Mouse (Mus musculus) Patski (cell line): Measurements from ENCODE around the gene Bst2. TPM values are rescaled to one million over a fixed set of nuclear protein-coding genes. Genes with fewer than 3 reads are reported as not detected.
"Not testable (repeated sequence)": the region's sequence is repeated elsewhere in the genome, so short reads cannot be mapped to it uniquely, and the experiment has no call there.

Source experiments
- ATAC-seq: fragments of 100-300 bp; one replicate; pipeline ENCODE4 v1.8.0; 2021
- CTCF ChIA-PET: fragments of 350-600 bp; sonication (Branson Sonifier 250); formaldehyde crosslinking; loops from one replicate; lab custom pipeline; 2022; ENCODE audit warnings: inconsistent platforms; lab: Charles Lee
- POLR2A ChIA-PET: fragments of 350-600 bp; sonication (Branson Sonifier 250); formaldehyde crosslinking; loops from one replicate; lab custom pipeline; 2022; ENCODE audit warnings: antibody characterized with exemption, inconsistent platforms; lab: Charles Lee
- DNase-seq: peaks from one replicate; pipeline ENCODE4 v3.0.0-alpha.2; 2011; ENCODE audit warnings: low read depth, low spot score
- H3K27me3 ChIP-seq: fragments of 371-371 bp; one replicate; pipeline ENCODE4 v1.5.1; 2021
- CTCF ChIP-seq: fragments of 100-300 bp; IDR thresholded peaks from one replicate; pipeline ENCODE4 v1.5.1; 2021
- in situ Hi-C: fragments of 300-500 bp; cut with MboI; formaldehyde crosslinking; loops from 3 replicates; pipeline ENCODE4 v1.11.1; 2018; ENCODE audit warnings: low pct_unique_long_range_greater_than_20kb, mixed read lengths
- polyA plus RNA-seq: library from polyadenylated mRNA; unstranded; gene quantifications from one replicate; pipeline ENCODE4 v1.2.3, GENCODE M21; 2021

The Bst2 gene
- polyA plus RNA-seq, 1 experiment from 2014 or later = 141 TPM

DNA sequence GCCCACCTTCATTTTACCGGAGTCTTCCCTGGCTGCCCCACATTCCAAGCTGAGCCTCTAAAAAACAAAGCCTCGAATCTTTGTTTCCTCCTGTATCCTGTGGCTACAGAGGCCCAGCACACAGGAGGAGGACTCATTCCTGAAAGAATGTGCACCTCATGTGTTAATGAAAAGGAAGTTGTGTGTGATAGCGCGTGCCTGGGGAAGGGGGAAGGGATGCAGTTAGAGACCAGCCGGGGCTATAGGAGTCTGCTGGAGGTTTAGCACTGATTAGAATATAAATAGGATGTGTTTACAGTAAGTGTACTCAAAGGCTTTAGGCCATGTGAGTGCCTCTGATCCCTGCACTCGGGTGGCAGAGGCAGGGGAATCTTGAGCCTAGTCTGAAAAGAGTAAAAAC lies 11.0 kb downstream of the Bst2 start:
- in situ Hi-C loops = no loop called here
- TF ChIP-seq CTCF = no peak
- H3K27me3 ChIP-seq = no peaks in the 10 kb centered on the region
- no peak for ATAC-seq
- DNase-seq = no peak
- ChIA-PET POLR2A (interaction anchor here (0.6 to 0.7 kb wide), 2 partner anchors 62 to 180 kb away, joined by 3 read pairs; no protein-coding TSS in a partner anchor), CTCF (no interaction called here)

DNA sequence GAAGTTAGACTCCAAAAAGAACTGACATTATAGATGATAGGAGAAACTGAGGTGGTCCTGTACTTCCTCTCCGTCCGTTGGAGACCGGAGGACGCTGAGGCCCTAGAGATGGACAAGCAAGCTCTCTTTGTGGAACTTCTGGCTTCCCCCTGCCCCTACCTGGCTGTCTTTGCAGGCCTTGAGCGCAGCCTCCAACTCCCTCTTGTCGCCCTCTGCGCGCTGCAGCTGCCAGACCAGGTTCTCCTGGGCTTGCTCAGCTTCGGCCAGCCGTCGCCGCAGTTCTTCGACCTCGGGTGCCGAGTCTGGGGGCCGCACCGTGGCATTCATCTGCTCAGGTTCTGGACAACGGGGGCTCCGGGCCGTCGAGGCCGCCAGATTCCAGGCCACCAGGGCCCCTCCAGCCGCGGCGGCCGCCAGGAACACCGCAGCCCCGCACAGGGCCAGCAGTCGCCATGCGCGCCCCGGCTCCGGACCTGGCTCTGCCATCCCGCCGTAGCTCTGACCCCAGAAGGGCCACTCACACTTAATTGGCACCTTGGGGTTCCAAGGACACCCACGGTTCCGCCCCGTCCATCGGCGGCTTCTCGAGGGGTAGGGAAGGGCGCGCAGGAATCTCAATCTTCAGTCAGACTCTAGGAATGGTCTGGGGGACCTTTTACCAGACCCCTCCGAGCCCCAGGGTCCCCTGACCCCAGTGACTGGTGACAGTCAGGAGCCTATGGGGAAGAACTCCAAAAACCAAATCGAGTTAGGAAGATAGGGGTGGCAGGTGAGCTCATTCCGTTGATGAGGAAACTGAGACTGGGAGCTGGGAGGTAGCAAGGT lies 11.8 kb downstream of the Bst2 start, which contains the start of gene Ccdc194:
Ccdc194 (minus strand) TSS at position 486 of the 825 bp plus-strand sequence.
- in situ Hi-C loops = no loop called here
- no peak for TF ChIP-seq CTCF
- DNase-seq = no peak
- ChIA-PET CTCF (interaction anchor here (1.1 kb wide), 1 partner anchor 30 kb away, joined by 3 read pairs; no protein-coding TSS in a partner anchor), POLR2A (interaction anchor here (0.7 kb wide), 2 partner anchors 37 to 63 kb away, joined by 3 read pairs; partner anchors contain the start of gene Gtpbp3)
- H3K27me3 ChIP-seq = no peaks in the 10 kb centered on the region
- ATAC-seq = no peak

DNA sequence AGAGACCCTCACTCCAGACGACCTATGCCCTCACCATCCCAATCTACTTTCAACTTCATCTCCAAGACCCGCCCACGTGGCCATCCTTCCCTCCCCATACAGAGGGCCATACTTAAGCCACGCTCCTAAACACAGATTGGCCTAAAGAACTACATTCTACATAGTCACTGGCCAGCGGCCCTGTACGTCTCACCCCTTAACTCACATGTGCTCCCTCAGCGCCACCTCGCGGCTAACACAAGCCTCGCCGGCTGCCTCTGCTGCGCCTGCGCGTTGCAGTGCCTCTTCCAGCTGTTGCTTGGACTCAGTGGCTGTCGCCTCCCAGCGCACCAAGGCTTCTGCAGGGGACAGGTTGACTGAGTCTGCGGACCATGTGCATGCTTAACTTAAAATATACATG lies 15.6 kb downstream of the Bst2 start:
- ATAC-seq (peak; percentile 96), DNase-seq (peak; percentile 66)
- H3K27me3 ChIP-seq = no peaks in the 10 kb centered on the region
- ChIA-PET POLR2A (no interaction called here), CTCF (interaction anchor here (1.1 to 3.8 kb wide), 7 partner anchors 9 to 130 kb away, joined by 3 to 29 read pairs (median 11); partner anchors contain the start of gene Mrpl34)
- TF ChIP-seq CTCF = peak; percentile 99
- in situ Hi-C loops = loop anchor here (5.0 kb wide), 2 partner anchors 34 to 79 kb away; partner anchors contain the start of genes Ano8 and Gtpbp3

- ChIA-PET POLR2A (interaction anchor here (0.7 to 0.8 kb wide), 2 partner anchors 23 to 30 kb away, joined by 4 read pairs; no protein-coding TSS in a partner anchor), CTCF (interaction anchor here (0.6 to 3.8 kb wide), 17 partner anchors 11 to 76 kb away, joined by 3 to 29 read pairs (median 5); partner anchors contain the start of genes Ano8, Dda1, Mrpl34 and Slc27a1)
- ATAC-seq, H3K27me3 ChIP-seq, DNase-seq, in situ Hi-C loops: not testable (repeated sequence)
- TF ChIP-seq CTCF = peak; percentile 44
Measured at GRCm38 (mm10) chr8:71519037-71519825, 18.0 kb downstream of the Bst2 start.

- in situ Hi-C loops = no loop called here
- DNase-seq (no peak), ATAC-seq (no peak)
- ChIA-PET POLR2A (interaction anchor here (0.7 kb wide), 1 partner anchor 20 kb away, joined by 3 read pairs; no protein-coding TSS in a partner anchor), CTCF (interaction anchor here (0.6 kb wide), 1 partner anchor 23 kb away, joined by 3 read pairs; no protein-coding TSS in a partner anchor)
- no peaks in the 10 kb centered on the region for H3K27me3 ChIP-seq
- TF ChIP-seq CTCF = no peak
Measured at GRCm38 (mm10) chr8:71516786-71517185, 20.5 kb downstream of the Bst2 start.

DNA sequence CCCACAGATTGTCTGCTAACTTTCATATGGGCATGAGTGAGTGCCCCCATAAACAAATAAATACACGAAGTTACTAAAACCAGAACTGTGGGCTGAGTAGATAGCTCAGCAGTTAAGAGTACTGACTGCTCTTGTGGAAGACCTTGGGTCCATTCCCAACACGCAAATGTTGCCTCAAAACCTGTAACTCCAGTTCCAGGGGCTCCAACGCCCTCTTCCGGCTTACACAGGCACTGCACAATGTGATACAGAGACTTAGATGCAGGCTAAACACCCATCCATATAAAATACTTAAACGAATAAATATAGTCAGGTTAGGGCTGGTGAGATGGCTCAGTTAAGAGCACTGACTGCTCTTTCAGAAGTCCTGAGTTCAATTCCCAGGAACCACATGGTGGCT lies 22.2 kb downstream of the Bst2 start:
- TF ChIP-seq CTCF = no peak
- in situ Hi-C loops = no loop called here
- CTCF ChIA-PET = no interaction called here
- DNase-seq (no peak), ATAC-seq (no peak)
- peaks cover 12% of the 10 kb centered on the region for H3K27me3 ChIP-seq
- POLR2A ChIA-PET = no interaction called here

- TF ChIP-seq CTCF = no peak
- no peak for DNase-seq
- peaks cover 16% of the 10 kb centered on the region for H3K27me3 ChIP-seq
- no peak for ATAC-seq
- CTCF ChIA-PET = no interaction called here
- in situ Hi-C loops = no loop called here
- POLR2A ChIA-PET = no interaction called here
Measured at GRCm38 (mm10) chr8:71513018-71513754, 24.1 kb downstream of the Bst2 start.

DNA sequence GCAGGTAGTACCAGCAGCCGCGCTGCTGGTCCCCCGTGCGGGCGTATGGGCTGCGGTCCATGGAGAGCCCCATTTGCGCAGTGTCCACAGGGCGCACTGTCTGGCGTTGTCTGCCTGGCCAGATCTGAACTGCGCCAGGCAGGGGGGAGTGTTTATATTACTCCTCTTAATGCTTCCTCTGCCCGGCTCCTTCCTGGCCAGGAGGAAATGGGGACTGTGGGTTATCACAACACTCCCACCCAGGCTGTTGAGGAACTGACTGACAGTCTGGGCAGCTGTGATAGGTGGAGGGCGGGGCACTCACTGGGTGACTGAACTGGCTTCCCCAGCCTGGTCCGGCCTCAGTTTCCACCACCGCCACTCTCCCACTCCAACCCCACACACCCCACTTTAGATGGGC lies 25.6 kb downstream of the Bst2 start, which contains the start of gene Plvap:
Plvap (minus strand) TSS at position 109 of the 400 bp plus-strand sequence.
- no peak for TF ChIP-seq CTCF
- in situ Hi-C loops = no loop called here
- CTCF ChIA-PET = interaction anchor here (1.1 kb wide), 1 partner anchor 15 kb away, joined by 3 read pairs; no protein-coding TSS in a partner anchor
- POLR2A ChIA-PET = interaction anchor here (0.7 kb wide), 1 partner anchor 58 kb away, joined by 3 read pairs; no protein-coding TSS in a partner anchor
- DNase-seq = no peak
- H3K27me3 ChIP-seq = peaks cover 24% of the 10 kb centered on the region
- no peak for ATAC-seq

DNA sequence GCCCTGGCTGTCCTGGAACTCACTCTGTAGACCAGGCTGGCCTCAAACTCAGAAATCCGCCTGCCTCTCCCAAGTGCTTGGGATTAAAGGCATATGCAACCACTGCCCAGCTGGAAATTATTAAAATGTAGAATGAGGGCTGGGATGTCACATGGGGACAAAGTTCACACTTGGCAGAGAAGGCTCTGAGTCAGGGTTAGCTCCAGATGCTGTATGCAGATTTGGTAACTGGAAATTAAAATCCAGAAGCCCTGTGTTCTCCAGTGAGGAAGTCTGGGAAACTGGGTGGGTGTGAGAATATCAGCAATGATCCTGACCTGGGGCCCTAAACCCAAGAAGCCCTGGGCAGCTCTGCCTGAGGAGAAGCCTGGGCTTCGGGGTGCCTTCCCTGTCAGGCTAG lies 27.9 kb downstream of the Bst2 start:
- no peak for TF ChIP-seq CTCF
- ATAC-seq = no peak
- no peak for DNase-seq
- CTCF ChIA-PET = interaction anchor here (0.9 to 4.0 kb wide), 4 partner anchors 9 to 13 kb away, joined by 3 to 22 read pairs (median 9); no protein-coding TSS in a partner anchor
- in situ Hi-C loops = no loop called here
- POLR2A ChIA-PET = interaction anchor here (0.5 to 0.8 kb wide), 2 partner anchors 45 to 97 kb away, joined by 3 to 4 read pairs; partner anchors contain the start of gene Mrpl34
- H3K27me3 ChIP-seq = peaks cover 24% of the 10 kb centered on the region
